Mouse (Mus musculus): Measurements from ENCODE around the gene Vmn1r89. TPM values are rescaled to one million over a fixed set of nuclear protein-coding genes. Genes with fewer than 3 reads are reported as not detected.

Vmn1r89 gene
- polyA plus RNA-seq (2017; shearing (Covaris generic)): not detected

DNA sequence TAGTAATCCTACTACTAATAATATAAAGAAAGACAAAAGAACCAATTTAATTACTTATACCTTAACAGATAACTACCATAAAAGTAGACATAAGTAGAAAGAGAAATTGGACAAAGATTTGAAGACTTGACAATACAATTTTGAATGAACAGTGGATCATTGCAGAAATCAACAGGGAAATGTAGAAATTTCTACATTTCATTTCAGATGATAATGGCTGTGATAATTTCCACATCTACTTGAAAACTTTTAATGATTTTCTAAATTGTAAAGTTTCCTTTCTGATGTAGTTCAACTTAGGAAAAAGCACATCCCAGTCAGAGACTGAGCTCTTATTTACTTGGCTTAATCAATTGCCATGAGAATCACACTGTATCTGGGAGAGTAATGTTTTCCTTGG lies at the start of gene Vmn1r89:
Vmn1r89 (plus strand) TSS at position 301 of the 400 bp plus-strand sequence.
- no peak for ATAC-seq

DNA sequence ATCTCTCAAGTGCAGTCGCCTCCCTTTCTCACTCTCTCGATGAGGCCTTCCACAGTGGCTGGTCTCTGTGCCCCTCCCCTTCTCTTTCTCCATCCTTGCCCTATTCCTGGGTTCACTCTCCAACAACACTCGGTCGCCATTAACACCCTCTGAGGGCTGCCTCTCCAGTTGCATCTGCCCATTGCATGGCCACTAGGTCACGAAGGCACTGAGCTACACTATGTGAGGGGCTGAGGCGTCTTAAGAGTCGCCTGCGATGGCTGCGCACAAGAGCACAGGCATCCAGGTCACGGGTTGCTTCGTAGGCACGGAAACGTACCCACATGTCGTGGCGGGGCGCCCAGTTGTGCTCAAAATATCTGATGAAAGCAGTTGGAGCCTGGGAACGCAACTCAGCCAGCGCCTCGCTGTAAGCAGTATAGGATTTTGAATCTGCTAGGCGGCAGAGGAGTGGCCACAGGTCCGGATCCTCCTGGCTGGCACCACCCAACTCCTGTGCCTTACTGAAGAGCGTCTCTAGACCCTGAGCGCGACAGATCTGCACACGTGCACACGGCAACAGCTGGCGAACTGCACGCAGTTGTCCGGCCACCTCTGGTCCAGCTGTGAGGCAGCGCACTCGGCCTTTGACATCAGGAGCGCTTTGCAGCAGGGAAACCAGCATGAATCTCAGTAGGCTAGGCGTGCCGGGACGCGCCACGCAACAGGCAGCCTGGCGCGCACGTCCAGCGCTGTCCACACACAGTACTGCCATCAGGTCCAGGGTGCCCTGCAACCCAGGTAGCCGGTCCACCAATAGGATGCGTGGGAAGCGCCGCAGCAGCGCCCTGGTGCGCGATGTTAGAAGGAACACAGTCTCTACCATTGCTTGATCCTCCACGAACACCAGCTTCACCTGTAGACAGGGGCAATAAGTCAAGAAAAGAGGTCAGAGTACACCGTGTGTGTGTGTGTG lies 48.2 kb downstream of the Vmn1r89 start:
- no peak for ATAC-seq

DNA sequence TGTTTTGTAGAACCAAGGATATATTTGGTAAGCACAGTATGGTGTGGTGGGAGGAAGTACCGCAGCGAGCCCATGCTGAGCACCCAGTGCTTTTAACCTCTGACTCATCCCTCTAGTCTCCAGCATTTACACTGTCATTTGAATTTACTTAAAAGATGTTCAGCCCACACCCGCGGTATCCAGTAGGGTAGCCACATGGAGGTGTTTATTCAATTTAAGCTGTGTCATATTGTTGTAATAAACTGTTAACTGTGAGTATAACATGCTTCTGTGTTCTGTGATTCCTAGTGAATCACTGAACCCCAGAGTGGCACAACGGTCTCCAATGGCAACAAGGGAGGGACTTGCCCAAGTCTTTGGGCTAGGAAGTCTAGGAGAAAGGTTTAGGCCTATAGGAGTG lies 51.0 kb downstream of the Vmn1r89 start:
- no peak for ATAC-seq

DNA sequence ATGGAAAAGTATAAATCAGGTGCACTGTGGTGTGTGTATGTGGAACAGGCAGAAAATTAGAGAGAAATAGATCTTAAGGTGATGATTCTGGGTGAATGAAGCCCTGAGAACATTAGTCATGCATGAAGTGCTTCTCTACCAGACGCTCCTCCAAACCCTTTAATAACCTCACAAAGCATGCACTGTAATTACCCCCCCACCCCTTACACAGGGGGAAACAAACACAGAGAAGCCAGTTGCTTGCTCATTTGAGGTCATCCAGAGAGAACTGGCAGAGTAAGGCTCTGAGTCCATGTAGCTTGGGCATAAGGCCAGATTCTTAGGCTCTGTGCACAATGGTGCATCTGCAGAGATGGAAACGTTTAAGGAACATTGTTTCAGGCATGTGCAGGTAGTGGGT lies 51.6 kb downstream of the Vmn1r89 start:
- no peak for ATAC-seq

DNA sequence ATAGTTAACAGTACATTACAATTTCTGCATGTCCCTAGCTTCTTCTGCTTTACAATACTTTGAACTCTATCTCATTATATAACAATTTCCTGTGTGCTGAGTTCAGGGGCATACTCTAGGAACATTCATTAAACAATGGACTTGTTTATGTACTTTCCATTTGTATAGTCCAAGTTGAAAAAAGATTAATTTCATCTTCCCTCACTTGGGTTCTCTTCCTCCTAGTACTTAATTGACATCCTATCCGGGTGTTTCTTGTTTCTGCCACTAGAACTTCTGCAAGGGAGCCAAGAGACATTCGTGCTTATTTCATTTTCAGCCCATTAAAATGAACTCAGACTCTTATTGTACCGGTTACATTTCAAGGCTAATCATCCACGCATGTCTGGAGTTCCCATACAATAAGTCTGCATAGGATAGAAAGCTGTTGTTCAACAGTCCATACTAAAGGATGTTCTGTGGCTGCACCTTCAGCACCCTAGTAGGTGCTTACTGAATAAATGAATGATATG lies 56.0 kb downstream of the Vmn1r89 start:
- ATAC-seq: no peak

DNA sequence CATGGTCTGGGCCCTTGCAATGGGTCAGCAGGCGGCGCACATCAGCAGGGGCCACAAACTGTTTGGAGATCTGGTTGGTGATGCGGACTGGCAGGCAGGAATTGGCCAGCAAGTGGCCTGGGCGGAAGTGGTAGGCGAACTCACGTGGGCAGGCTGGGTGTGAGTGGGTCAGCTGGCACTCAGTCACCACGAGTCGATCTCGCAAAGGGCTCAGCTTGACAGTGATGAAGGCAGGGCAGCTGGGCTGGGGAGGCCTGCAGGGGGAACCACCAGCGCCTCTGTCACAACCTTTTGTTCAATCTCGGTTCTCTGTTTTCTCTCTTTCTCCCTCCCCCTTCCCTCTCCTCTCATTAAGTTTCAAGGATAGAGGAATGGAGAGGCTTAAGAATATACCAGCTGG lies 56.6 kb downstream of the Vmn1r89 start:
- no peak for ATAC-seq

Other genes with a start within 250 kb of the Vmn1r89 start
- gene Zfp324, start 247.2 kb upstream of the Vmn1r89 start, polyA plus RNA-seq (2017; shearing (Covaris generic)): 1 to 10 TPM; 1.8 to 3.6 (median 2.6) TPM
- gene Zfp446, start 235.2 kb upstream of the Vmn1r89 start, polyA plus RNA-seq (2017; shearing (Covaris generic)): 1 to 10 TPM; 2.7 to 5.9 (median 4.1) TPM
- gene Slc27a5, start 214.8 kb upstream of the Vmn1r89 start, polyA plus RNA-seq (2017; shearing (Covaris generic)): 1 to 10 TPM in 1 of 3 experiments, under 1 TPM in 2; 0.41 to 1.2 (median 0.64) TPM
- 10 to 100 TPM; 42.1 to 76.8 (median 57.0) TPM for gene Trim28, start 213.9 kb upstream of the Vmn1r89 start, polyA plus RNA-seq (2017; shearing (Covaris generic))
- gene Zbtb45, start 203.0 kb upstream of the Vmn1r89 start, polyA plus RNA-seq (2017; shearing (Covaris generic)): 1 to 10 TPM; 5.4 to 8.0 (median 6.5) TPM
- 100 to 1,000 TPM; 296 to 343 (median 309) TPM for gene Chmp2a, start 178.2 kb upstream of the Vmn1r89 start, polyA plus RNA-seq (2017; shearing (Covaris generic))
- gene Ube2m, start 174.7 kb upstream of the Vmn1r89 start, polyA plus RNA-seq (2017; shearing (Covaris generic)): 10 to 100 TPM; 14.9 to 21.8 (median 16.4) TPM
- gene Mzf1, start 158.3 kb upstream of the Vmn1r89 start, polyA plus RNA-seq (2017; shearing (Covaris generic)): under 1 TPM; 0.18 to 0.35 (median 0.20) TPM
- not detected for gene Vmn1r85, start 117.8 kb upstream of the Vmn1r89 start, polyA plus RNA-seq (2017; shearing (Covaris generic))
- under 1 TPM in 1 of 3 experiments, not detected in 2; 0.05 TPM for gene Vmn1r86, start 93.1 kb upstream of the Vmn1r89 start, polyA plus RNA-seq (2017; shearing (Covaris generic))
- gene Vmn1r87, start 72.9 kb upstream of the Vmn1r89 start, polyA plus RNA-seq (2017; shearing (Covaris generic)): under 1 TPM in 1 of 3 experiments, not detected in 2; 0.15 TPM
- under 1 TPM; 0.04 to 0.07 (median 0.05) TPM for gene Vmn1r88, start 53.5 kb upstream of the Vmn1r89 start, polyA plus RNA-seq (2017; shearing (Covaris generic))
- 10 to 100 TPM; 24.1 to 85.4 (median 33.4) TPM for gene Lig1, start 64.3 kb downstream of the Vmn1r89 start, polyA plus RNA-seq (2017; shearing (Covaris generic))
- 1 to 10 TPM; 1.7 to 2.5 (median 2.2) TPM for gene Zswim9, start 65.7 kb downstream of the Vmn1r89 start, polyA plus RNA-seq (2017; shearing (Covaris generic))
- gene Pla2g4c, start 111.6 kb downstream of the Vmn1r89 start, polyA plus RNA-seq (2017; shearing (Covaris generic)): 1 to 10 TPM in 1 of 3 experiments, under 1 TPM in 2; 0.39 to 1.0 (median 0.41) TPM
- gene Cabp5, start 185.1 kb downstream of the Vmn1r89 start, polyA plus RNA-seq (2017; shearing (Covaris generic)): not detected
- gene Bsph1, start 237.8 kb downstream of the Vmn1r89 start, polyA plus RNA-seq (2017; shearing (Covaris generic)): not detected